Mouse (Mus musculus): ENCODE data around the gene Olfr222.
"Not testable (repeated sequence)": the region's sequence is repeated elsewhere in the genome, so short reads cannot be mapped to it uniquely, and the experiment has no call there.

Gene Olfr222

GRCm38 (mm10) chr11:59576135-59576534 lies at the start of gene Olfr222:
Gene Olfr222 (minus strand): TSS chr11:59576235.
- DNase-seq, result not testable (repeated sequence)

GRCm38 (mm10) chr11:59624017-59624630 lies 48.1 kb upstream of the Olfr222 start:
- peak; percentile 53 to 75 for DNase-seq

GRCm38 (mm10) chr11:59622214-59622613 lies 46.2 kb upstream of the Olfr222 start:
- DNase-seq, result no peak

- not testable (repeated sequence) for DNase-seq
These were observed 41.0 kb upstream of the Olfr222 start for GRCm38 (mm10) chr11:59616986-59617385.

GRCm38 (mm10) chr11:59614120-59614519 lies 38.1 kb upstream of the Olfr222 start:
- DNase-seq, result peak; percentile 23 to 54

- no peak for DNase-seq
These were observed 35.6 kb upstream of the Olfr222 start for GRCm38 (mm10) chr11:59611646-59612045.

- DNase-seq, result no peak
These were observed 26.3 kb upstream of the Olfr222 start for GRCm38 (mm10) chr11:59602287-59602686.

- no peak for DNase-seq
These were observed 24.8 kb upstream of the Olfr222 start for GRCm38 (mm10) chr11:59600872-59601271.

GRCm38 (mm10) chr11:59599211-59599610 lies 23.2 kb upstream of the Olfr222 start:
- DNase-seq, result peak in 1 of 2 experiments; percentile 15

GRCm38 (mm10) chr11:59596950-59597349 lies 20.9 kb upstream of the Olfr222 start:
- DNase-seq, result no peak

GRCm38 (mm10) chr11:59596091-59596490 lies 20.1 kb upstream of the Olfr222 start:
- no peak for DNase-seq

- DNase-seq, result no peak
These were observed 17.2 kb upstream of the Olfr222 start, which contains the start of gene Olfr223 for GRCm38 (mm10) chr11:59593189-59593588. Gene Olfr223 (minus strand): TSS chr11:59593289.

- DNase-seq, result no peak
These were observed 13.5 kb upstream of the Olfr222 start for GRCm38 (mm10) chr11:59589496-59589895.

- DNase-seq, result peak; percentile 14 to 70
These were observed 8.5 kb upstream of the Olfr222 start for GRCm38 (mm10) chr11:59584539-59584938.

GRCm38 (mm10) chr11:59575726-59576125 lies 309 bp downstream of the Olfr222 start:
- peak in 1 of 2 experiments; percentile 50 for DNase-seq

GRCm38 (mm10) chr11:59569306-59569705 lies 6.7 kb downstream of the Olfr222 start:
- DNase-seq, result peak in 1 of 2 experiments; percentile 48

- no peak for DNase-seq
These were observed 13.2 kb downstream of the Olfr222 start for GRCm38 (mm10) chr11:59562837-59563236.

GRCm38 (mm10) chr11:59562336-59562735 lies 13.7 kb downstream of the Olfr222 start:
- no peak for DNase-seq

- no peak for DNase-seq
These were observed 15.1 kb downstream of the Olfr222 start for GRCm38 (mm10) chr11:59560906-59561305.

- no peak for DNase-seq
These were observed 21.5 kb downstream of the Olfr222 start for GRCm38 (mm10) chr11:59554535-59554934.

- DNase-seq, result no peak
These were observed 21.9 kb downstream of the Olfr222 start for GRCm38 (mm10) chr11:59554127-59554526.

GRCm38 (mm10) chr11:59544005-59544404 lies 32.0 kb downstream of the Olfr222 start:
- no peak for DNase-seq

GRCm38 (mm10) chr11:59543376-59543775 lies 32.7 kb downstream of the Olfr222 start:
- no peak for DNase-seq

- DNase-seq, result no peak
These were observed 33.6 kb downstream of the Olfr222 start for GRCm38 (mm10) chr11:59542442-59542841.

- no peak for DNase-seq
These were observed 34.7 kb downstream of the Olfr222 start, which contains the start of gene Nlrp3 for GRCm38 (mm10) chr11:59541324-59541723. Gene Nlrp3 (plus strand): TSS chr11:59541568.
